Mouse (Mus musculus) MEL-GATA-1-ER (cell line): ENCODE results near the gene Gsta3.

Source experiments
- DNase-seq: peaks from one replicate; pipeline ENCODE4 v3.0.0-alpha.2; 2012; ENCODE audit warnings: low read depth; ENCODE audit errors: extremely low read depth

The Gsta3 gene

DNA sequence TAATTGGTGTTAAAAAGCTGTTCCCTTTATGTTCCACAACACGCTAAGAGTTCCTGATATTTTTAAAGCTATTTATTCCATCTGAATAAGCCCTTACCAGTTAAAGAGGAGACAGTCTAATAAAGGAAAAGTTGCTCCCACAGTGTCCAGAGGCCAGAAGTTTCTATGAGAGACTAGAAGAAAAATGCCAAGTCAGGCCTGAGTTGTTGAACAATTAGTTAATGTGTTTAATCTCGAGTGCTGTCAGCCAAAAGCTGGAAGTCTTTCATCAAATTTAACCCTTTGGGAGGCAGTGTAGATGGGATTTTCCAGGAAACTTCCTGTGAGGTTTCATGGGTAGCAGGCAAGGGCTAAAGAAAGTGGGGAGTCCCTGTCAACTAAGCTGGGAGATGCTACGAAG lies 59.4 kb downstream of the Gsta3 start:
- DNase-seq, result no peak

DNA sequence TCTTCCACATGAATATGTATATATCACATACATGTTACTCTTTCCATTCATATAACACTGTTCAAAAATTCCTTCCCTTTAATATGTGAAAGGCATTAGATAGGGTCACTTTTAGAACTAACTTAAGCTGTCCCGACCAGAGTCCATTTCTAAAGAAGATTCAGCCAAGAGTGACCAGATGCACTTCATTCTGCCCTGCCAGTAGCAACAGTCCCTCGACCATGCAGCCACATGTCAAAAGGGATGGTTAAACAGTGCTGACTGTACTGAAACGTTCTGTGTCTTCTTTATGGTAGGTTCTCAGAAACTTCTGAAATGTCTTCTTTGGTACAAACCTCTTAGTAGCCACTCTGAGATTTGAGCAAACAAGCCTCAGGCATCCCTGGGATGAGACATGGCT lies 61.3 kb downstream of the Gsta3 start:
- DNase-seq, result no peak

DNA sequence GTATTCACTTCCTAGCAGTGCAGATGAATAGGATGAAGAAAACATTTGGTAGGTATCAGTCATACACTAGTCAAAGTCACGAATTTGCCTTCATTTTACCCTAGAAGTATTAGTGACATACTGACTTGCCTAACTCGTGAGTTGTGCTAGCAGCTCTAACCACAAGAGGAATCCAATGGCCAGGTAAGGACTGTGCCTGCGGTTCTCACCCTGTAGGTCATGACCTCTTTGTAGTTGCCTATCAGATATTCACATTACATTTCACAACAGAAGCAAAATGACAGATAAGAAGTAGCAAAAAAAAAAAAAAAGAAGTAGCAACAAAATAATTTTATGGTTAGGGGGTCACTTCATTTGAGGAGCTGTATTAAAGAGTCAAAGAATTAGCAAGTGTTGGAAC lies 63.8 kb downstream of the Gsta3 start:
- no peak for DNase-seq

DNA sequence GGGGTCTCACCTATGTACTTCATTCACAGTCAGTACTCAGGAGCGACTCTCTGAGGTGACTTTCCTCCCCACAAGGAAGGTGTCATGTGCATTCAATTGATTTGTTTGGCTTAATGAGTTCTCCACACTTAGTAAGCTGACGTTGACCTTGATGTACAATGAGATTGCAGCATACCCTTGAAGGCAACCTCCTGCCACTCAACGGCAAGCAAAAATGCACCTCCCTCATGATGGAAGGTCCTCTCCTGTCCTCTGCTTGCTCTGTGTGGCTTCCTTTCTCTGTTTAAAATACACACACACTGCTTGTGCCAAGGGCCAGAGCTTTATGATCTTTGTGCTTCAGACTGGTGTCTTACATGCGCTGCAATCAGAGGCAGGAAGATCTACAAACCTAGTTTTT lies 64.3 kb downstream of the Gsta3 start:
- DNase-seq, result no peak

DNA sequence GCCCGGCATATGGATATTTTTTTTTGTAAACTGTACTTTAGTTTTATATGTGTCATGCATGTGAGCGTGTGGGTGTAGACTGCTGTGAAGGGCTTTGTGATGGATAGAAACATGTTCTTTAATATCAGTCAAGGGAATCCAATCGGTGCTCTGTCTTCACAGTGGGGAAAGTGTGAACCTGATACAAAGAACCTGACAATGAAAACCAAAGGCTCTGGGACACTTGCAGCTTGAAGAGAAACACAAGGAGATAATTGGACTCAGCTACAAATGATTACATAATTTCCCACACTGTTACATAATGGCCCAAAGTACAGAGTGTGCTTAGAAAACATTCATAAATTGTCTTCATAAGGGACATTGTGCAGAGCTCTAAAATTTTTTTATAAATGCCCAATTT lies 65.1 kb downstream of the Gsta3 start:
- no peak for DNase-seq

DNA sequence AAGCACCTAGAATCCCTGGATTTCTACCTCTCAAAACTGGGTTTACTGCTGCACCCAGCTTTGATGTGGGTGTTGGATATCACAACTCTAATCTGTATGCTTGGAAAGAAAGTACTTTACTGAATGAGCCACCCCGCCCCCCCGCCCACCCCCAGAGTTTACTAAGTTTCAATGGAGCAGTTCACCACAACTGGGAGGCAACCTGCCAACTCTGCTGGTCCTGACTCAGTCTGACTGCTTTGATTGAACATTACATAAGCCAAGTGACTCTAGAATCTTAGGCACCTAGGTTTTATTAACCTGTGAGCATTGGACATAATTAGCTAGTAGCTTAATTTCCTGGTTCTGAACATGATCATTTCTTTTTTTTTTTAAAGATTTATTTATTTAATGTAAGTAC lies 73.9 kb downstream of the Gsta3 start:
- no peak for DNase-seq
